Mouse (Mus musculus): Measurements from ENCODE around the gene Eif3l. TPM values are rescaled to one million over a fixed set of nuclear protein-coding genes. Genes with fewer than 3 reads are reported as not detected.
A peak's percentile ranks its signal among the peaks of the same experiment; 100 is the strongest.

Gene Eif3l
- polyA plus RNA-seq, 1 experiment = 9.1 TPM

- H3K4me1 ChIP-seq = peaks cover 66% of the 10 kb centered on the region
- no peak overlapping the region for H3K4me3 ChIP-seq (replicated peaks)
- peaks cover 28% of the 10 kb centered on the region for H3K36me3 ChIP-seq (replicated peaks; ENCODE audit: low read length)
- peaks cover 9% of the 10 kb centered on the region for H3K9me3 ChIP-seq
- peaks cover 65% of the 10 kb centered on the region for H3K27me3 ChIP-seq (replicated peaks)
- TF ChIP-seq GATA1 (IDR thresholded peaks at IDR 0.05; ENCODE audit: borderline replicate concordance, low read length) = no peak
- no peak for TF ChIP-seq FLI1 (IDR thresholded peaks at IDR 0.05; ENCODE audit: low read length)
Measured at GRCm38 (mm10) chr15:79048186-79048585, 26.8 kb upstream of the Eif3l start.

- 0 out of 2 replicates have a peak, but pooled peaks cover 5% of the 10 kb centered on the region for H3K9me3 ChIP-seq
- H3K4me1 ChIP-seq = peaks cover 61% of the 10 kb centered on the region
Measured at GRCm38 (mm10) chr15:79050160-79050845, 24.7 kb upstream of the Eif3l start.

GRCm38 (mm10) chr15:79050964-79051363 lies 24.0 kb upstream of the Eif3l start:
- peaks cover 52% of the 10 kb centered on the region for H3K27me3 ChIP-seq (replicated peaks)
- TF ChIP-seq GATA1 (IDR thresholded peaks at IDR 0.05; ENCODE audit: borderline replicate concordance, low read length) = no peak
- TF ChIP-seq FLI1 (IDR thresholded peaks at IDR 0.05; ENCODE audit: low read length) = no peak
- peaks cover 48% of the 10 kb centered on the region for H3K36me3 ChIP-seq (replicated peaks; ENCODE audit: low read length)
- H3K4me3 ChIP-seq (replicated peaks) = no peak overlapping the region
- 0 out of 2 replicates have a peak, but pooled peaks cover 5% of the 10 kb centered on the region for H3K9me3 ChIP-seq
- H3K4me1 ChIP-seq = peaks cover 61% of the 10 kb centered on the region

More at GRCm38 (mm10) chr15:79050160-79050845, 24.7 kb upstream of the Eif3l start:
- Histone ChIP-seq H3K4me3 (replicated peaks) (no peak overlapping the region), H3K27me3 (replicated peaks) (peaks cover 57% of the 10 kb centered on the region), H3K36me3 (replicated peaks; ENCODE audit: low read length) (peaks cover 42% of the 10 kb centered on the region)
- TF ChIP-seq GATA1 (IDR thresholded peaks at IDR 0.05; ENCODE audit: borderline replicate concordance, low read length) = no peak
- no peak for TF ChIP-seq FLI1 (IDR thresholded peaks at IDR 0.05; ENCODE audit: low read length)

- Histone ChIP-seq H3K36me3 (replicated peaks; ENCODE audit: low read length) (peaks cover 56% of the 10 kb centered on the region), H3K9me3 (0 out of 2 replicates have a peak, but pooled peaks cover 5% of the 10 kb centered on the region), H3K4me1 (peaks cover 61% of the 10 kb centered on the region), H3K4me3 (replicated peaks) (peak overlapping the region; percentile 64), H3K27me3 (replicated peaks) (peaks cover 49% of the 10 kb centered on the region)
- TF ChIP-seq FLI1 (IDR thresholded peaks at IDR 0.05; ENCODE audit: low read length) = no peak
- no peak for TF ChIP-seq GATA1 (IDR thresholded peaks at IDR 0.05; ENCODE audit: borderline replicate concordance, low read length)
Measured at GRCm38 (mm10) chr15:79051461-79052360, 23.3 kb upstream of the Eif3l start.

- no peak for TF ChIP-seq FLI1 (IDR thresholded peaks at IDR 0.05; ENCODE audit: low read length)
- no peak for TF ChIP-seq GATA1 (IDR thresholded peaks at IDR 0.05; ENCODE audit: borderline replicate concordance, low read length)
- peaks cover 42% of the 10 kb centered on the region for H3K27me3 ChIP-seq (replicated peaks)
- no peaks in the 10 kb centered on the region; the same call in 1 of the 2 replicates for H3K9me3 ChIP-seq
- H3K36me3 ChIP-seq (replicated peaks; ENCODE audit: low read length) = peaks cover 62% of the 10 kb centered on the region
- peaks cover 59% of the 10 kb centered on the region for H3K4me1 ChIP-seq
- H3K4me3 ChIP-seq (replicated peaks) = no peak overlapping the region
Measured at GRCm38 (mm10) chr15:79052366-79052765, 22.6 kb upstream of the Eif3l start.

GRCm38 (mm10) chr15:79056601-79057000 lies 18.4 kb upstream of the Eif3l start:
- Histone ChIP-seq H3K36me3 (replicated peaks; ENCODE audit: low read length) (peaks cover 97% of the 10 kb centered on the region), H3K9me3 (peaks cover 16% of the 10 kb centered on the region), H3K27me3 (replicated peaks) (peaks cover 10% of the 10 kb centered on the region), H3K4me3 (replicated peaks) (no peak overlapping the region), H3K4me1 (peaks cover 52% of the 10 kb centered on the region)
- no peak for TF ChIP-seq GATA1 (IDR thresholded peaks at IDR 0.05; ENCODE audit: borderline replicate concordance, low read length)
- no peak for TF ChIP-seq FLI1 (IDR thresholded peaks at IDR 0.05; ENCODE audit: low read length)

- H3K4me3 ChIP-seq (replicated peaks) = peak overlapping the region; percentile 70
- H3K4me1 ChIP-seq = peaks cover 46% of the 10 kb centered on the region
- H3K36me3 ChIP-seq (replicated peaks; ENCODE audit: low read length) = peaks cover 85% of the 10 kb centered on the region
Measured at GRCm38 (mm10) chr15:79057850-79058249, 17.1 kb upstream of the Eif3l start.

GRCm38 (mm10) chr15:79060887-79061565 lies 14.0 kb upstream of the Eif3l start:
- Histone ChIP-seq H3K36me3 (replicated peaks; ENCODE audit: low read length) (peaks cover 53% of the 10 kb centered on the region), H3K4me3 (replicated peaks) (peak overlapping the region; percentile 96)
- TF ChIP-seq GATA1 (IDR thresholded peaks at IDR 0.05; ENCODE audit: borderline replicate concordance, low read length) (no peak), FLI1 (IDR thresholded peaks at IDR 0.05; ENCODE audit: low read length) (no peak)

More at GRCm38 (mm10) chr15:79057850-79058249, 17.1 kb upstream of the Eif3l start:
- TF ChIP-seq FLI1 (IDR thresholded peaks at IDR 0.05; ENCODE audit: low read length) (no peak), GATA1 (IDR thresholded peaks at IDR 0.05; ENCODE audit: borderline replicate concordance, low read length) (no peak)
- peaks cover 10% of the 10 kb centered on the region for H3K27me3 ChIP-seq (replicated peaks)
- H3K9me3 ChIP-seq = peaks cover 16% of the 10 kb centered on the region

More at GRCm38 (mm10) chr15:79060887-79061565, 14.0 kb upstream of the Eif3l start:
- H3K27me3 ChIP-seq (replicated peaks) = peaks cover 1% of the 10 kb centered on the region
- peaks cover 16% of the 10 kb centered on the region for H3K9me3 ChIP-seq
- peaks cover 51% of the 10 kb centered on the region for H3K4me1 ChIP-seq

Data from megakaryocyte, embryonic 14.5 days (primary cell).